Mouse (Mus musculus) liver, adult (tissue): ENCODE measurements around the gene Paics.

ENCODE experiments used
- GATA4 ChIP-seq: IDR thresholded peaks from 2 replicates; pipeline ENCODE4 v1.6.1; 2014; ENCODE audit warnings: mild to moderate bottlenecking, low read length; ENCODE audit not compliant: insufficient replicate concordance

Paics gene

DNA sequence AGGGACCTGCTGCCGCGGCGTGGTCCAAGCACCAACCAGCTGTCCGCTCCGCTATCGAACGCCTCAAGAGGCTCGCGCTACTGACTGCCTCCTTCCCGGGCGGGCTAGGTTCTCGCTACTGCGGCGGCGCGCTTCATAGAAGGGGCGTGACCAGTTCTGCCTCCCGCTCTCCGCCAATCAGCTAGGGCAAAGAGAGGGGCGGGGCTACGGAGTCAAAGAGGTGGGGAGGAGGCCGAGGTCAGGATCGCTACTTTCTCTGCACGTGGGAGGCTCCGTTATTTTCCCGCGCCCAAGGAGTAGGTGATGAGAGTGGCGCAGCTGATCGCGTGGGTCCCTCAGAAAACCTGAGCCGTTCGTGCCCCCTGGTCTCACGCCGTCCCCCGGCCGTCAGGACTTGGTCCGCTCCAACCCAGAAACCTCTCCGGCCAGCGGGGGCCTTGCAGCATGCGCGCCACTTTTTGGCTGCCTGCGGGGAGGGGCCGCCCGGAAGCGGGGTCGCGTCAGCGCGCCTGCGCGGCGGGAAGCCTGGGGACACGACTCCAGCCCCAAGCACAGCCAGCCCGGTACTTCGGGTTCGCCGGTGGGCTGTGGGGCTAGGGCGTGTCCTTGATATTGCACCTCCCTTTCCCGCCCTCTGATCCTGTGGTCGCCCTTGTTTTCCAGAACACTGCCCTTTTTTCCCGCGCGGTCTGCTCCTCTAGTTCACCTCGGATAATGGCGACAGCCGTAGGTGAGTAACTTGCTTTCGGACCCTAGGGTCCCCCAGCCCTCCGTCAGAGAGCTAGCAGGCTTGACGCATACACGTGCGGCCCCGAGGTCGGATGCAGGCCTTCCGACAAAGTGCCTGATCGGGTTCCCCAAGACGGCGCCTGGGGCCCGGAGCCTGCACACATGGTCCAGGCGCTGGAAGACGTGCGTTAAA is at the start of gene Paics, which contains the start of gene Ppat:
Gene Paics (plus strand): TSS at position 202 of the 922 bp plus-strand sequence.
Gene Ppat (minus strand): TSS at position 473 of the 922 bp plus-strand sequence.
- TF ChIP-seq GATA4: peak; percentile 63; the same call in 1 of the 2 replicates

DNA sequence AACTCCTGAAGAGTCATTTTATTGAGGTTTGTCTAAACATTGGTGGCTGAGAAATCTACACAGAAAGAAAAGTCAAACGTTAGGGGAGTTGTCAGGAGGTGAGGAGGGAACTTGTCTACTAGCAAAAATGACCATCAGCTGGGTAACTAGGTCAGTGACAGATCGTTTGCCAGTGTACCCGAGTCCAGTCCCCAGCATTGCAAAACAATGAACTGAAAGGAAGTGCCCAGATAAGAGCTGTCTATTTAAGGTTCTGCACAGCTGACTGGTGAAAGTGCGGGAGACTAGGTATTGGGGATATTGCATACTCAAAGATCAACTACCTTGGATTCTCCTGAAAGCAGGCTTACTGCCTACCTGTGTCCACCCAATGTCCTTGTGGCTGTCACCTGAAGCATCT is 49.0 kb upstream of the Paics start:
- peak; percentile 59; the same call in 1 of the 2 replicates for TF ChIP-seq GATA4

DNA sequence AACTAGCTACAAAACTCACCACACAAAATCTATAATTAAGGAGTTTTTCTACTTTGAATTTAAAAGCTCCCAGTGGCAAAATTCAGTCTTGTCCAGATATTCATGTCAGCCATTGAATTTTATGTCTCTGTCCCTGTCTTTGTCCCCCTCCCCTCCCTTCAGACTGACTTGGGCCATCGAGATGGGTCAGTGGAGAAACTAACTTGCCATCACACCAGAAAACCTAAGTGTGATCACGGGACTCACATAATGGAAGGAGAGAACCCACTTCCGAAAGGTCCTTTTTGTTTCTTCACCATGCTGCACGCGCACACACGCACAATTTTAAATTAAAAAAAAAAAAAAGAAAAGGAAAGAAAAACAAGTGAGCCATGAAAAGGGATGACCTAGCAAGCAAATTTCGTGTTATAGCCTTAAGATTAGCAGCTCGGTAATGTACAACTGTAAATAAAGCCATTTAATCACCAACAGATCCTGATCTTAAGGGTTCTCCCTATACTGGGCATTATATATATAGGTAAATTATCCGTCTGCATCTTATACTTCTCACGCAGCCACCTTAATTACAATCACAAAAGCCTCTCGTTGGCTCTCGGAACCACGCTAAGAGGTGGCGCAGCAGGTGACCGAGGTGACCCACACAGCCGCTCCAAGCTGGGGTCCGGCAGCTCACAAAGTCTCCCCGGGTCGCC is 46.2 kb upstream of the Paics start:
- no peak for TF ChIP-seq GATA4

- TF ChIP-seq GATA4: no peak
Measured at GRCm38 (mm10) chr5:76905405-76906154, 45.5 kb upstream of the Paics start, which contains the start of gene Aasdh. Gene Aasdh (minus strand): TSS chr5:76905514.

GRCm38 (mm10) chr5:76906155-76906499 is 45.0 kb upstream of the Paics start:
- TF ChIP-seq GATA4: no peak

DNA sequence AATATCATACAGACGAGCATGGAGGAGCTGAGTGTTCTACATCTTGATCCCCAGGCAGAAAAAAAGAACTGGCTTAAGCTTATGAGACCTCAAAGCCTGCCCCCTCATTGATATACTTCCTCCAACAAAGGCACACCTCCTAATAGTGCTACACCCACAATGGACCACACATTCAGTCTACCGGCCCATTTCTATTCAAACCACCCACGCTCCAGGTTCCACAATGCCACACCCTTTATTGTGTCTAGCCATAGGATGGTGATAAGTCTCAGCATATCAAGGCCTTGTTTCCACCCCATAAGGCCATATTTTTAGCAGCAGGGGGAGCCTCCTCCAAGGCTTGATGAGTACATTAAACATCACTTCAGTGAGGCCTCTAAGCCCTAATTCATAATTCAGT is 40.3 kb upstream of the Paics start:
- no peak for TF ChIP-seq GATA4

DNA sequence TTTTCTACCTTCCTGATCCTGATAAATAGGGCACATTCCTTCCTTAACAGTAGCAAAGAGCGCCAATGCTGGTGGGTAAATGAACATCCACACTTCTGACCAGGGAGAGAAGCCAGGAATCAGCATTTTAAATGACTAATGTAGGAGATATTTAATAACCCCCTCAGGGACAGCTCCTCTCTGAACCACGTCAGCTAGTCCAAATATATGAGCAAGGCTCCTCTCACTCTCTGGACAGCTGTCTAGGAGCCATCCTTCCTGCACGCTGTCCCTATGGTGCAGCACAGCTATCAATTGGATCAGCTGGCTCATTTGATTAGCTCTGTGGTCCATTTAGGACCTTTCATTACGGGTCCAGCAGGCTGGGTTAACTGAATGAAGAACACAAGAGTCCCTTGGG is 28.3 kb upstream of the Paics start:
- TF ChIP-seq GATA4: no peak

- no peak for TF ChIP-seq GATA4
Measured at GRCm38 (mm10) chr5:76923428-76923827, 27.7 kb upstream of the Paics start.

DNA sequence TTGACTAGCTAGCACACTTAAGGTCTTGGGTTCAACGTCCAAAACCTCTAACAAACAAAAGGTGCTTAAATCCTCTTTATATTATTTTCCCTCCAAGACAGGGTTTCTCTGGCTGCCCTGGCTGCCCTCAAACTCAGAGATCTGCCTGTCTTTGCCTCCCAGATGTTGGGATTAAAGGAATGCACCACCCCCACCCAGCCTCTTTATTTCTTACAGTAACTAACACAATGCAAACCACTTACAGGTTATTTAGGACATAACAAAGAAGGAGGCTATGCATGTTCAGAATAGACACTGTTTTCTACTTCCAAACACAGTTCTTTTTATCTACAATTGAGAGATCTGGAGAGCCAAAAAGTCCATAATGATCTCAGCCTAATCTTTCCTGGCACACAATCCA is 26.8 kb upstream of the Paics start:
- no peak for TF ChIP-seq GATA4

DNA sequence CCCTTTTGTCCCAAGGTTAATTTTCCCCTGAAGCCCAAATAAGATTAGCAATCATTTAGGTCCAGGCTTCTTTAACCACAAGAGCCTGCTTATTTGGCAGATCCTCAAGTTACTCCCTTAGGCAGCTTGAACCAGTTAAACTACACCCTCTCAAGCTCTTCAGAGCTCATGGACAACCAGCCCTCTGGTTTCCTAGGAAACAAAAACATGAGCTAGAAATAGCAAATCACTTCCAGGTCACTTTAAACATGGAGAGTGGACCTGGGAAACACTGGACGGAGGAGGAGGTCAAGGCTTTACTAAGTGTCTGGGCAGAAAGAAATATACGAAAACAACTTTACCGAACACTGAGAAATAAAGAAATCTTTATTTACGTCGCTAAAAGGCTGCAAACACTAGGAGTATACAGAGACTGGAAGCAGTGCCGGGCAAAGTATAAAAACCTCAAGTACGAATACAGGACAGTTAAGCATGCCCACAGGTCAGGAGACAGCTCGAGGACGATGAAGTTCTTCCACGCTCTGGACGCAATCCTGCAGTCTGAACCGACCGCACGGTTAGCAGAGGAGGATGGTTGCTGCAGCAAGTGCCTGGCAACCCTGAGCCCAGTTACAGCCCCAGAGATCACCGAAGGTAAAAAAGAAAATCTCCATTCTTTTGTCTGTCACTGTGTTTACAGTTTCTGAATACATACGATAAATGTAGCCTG is 22.8 kb upstream of the Paics start:
- TF ChIP-seq GATA4: no peak

- TF ChIP-seq GATA4: peak; percentile 41; the same call in 1 of the 2 replicates
Measured at GRCm38 (mm10) chr5:76929180-76929877, 21.8 kb upstream of the Paics start.

- no peak for TF ChIP-seq GATA4
Measured at GRCm38 (mm10) chr5:76939717-76940116, 11.4 kb upstream of the Paics start.

DNA sequence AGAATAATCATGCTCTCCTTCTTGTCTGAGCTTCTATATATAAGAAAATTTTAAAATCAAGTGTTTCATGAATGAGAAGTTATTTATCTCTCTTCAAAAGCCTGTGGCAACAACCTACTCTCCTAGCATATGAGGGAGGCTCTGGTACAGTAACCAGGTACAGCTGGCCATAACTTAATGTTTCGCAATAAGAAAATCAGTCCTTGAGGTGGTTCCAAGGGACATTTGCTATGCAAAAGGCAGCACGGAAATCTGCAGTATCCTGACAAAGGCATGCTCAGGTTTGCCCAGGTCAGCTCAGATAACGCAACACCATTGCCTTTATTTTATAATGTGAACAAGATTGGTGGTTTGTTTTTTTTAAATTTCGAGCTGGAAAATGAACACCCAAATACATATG is 9.1 kb upstream of the Paics start:
- no peak for TF ChIP-seq GATA4

DNA sequence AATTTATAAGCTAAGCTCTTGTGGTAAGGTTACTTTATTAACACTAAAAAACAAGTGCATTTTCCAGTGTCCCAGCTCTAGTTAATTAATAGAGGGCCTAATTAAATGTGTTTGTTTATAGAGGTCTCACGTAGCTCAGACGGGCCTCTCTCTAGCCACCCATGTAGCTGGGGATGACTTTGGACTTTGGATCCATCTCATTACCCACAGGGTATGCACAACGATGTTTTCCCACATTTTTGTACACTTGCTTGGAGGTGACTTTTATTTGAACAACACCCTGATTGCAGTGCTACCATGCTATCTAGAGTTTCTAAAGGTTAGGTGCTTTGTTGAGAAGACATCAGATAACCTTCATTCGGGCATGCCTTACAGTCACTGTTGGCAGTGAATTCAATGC is 8.6 kb upstream of the Paics start:
- no peak for TF ChIP-seq GATA4
